Mouse (Mus musculus): Measurements from ENCODE around the gene Lcn2. TPM values are rescaled to one million over a fixed set of nuclear protein-coding genes. Genes with fewer than 3 reads are reported as not detected.

The Lcn2 gene
- polyA plus RNA-seq, 1 experiment from 2014 or later = 3.2 TPM

- H3K4me1 ChIP-seq = peaks cover 17% of the 10 kb centered on the region
- no peak overlapping the region for H3K27ac ChIP-seq
- H3K9me3 ChIP-seq = no peaks in the 10 kb centered on the region
- no peak overlapping the region for H3K9ac ChIP-seq
- no peak overlapping the region for H3K4me2 ChIP-seq
- WGBS = 78% methylated on average over 2 of the region's 2 CpGs
- peaks cover 21% of the 10 kb centered on the region for H3K36me3 ChIP-seq
- ATAC-seq (ENCODE audit: insufficient number of reproducible peaks, low FRiP score, low TSS enrichment, low read depth) = no peak
- H3K4me3 ChIP-seq = peak overlapping the region; percentile 61; the same call in 1 of the 2 replicates
- H3K27me3 ChIP-seq = no peaks in the 10 kb centered on the region
Measured at GRCm38 (mm10) chr2:32382689-32383088, 5.4 kb downstream of the Lcn2 start.

GRCm38 (mm10) chr2:32381775-32382223 is 6.3 kb downstream of the Lcn2 start, which contains the start of gene 1110008P14Rik:
Gene 1110008P14Rik, minus strand, starts transcription at chr2:32381938.
- under 1% methylated on average over 34 of the region's 47 CpGs for WGBS
- peak within 1 kb of the TSS; percentile 61 for H3K27ac ChIP-seq
- H3K27me3 ChIP-seq = no peaks in the 10 kb centered on the region
- peaks cover 30% of the 10 kb centered on the region for H3K36me3 ChIP-seq
- ATAC-seq (ENCODE audit: insufficient number of reproducible peaks, low FRiP score, low TSS enrichment, low read depth) = peak; percentile 86
- peak within 1 kb of the TSS; percentile 39 for H3K9ac ChIP-seq
- H3K9me3 ChIP-seq = no peaks in the 10 kb centered on the region
- H3K4me3 ChIP-seq = peak within 1 kb of the TSS; percentile 61
- peaks cover 13% of the 10 kb centered on the region for H3K4me1 ChIP-seq
- peak within 1 kb of the TSS; percentile 97 for H3K4me2 ChIP-seq

- Histone ChIP-seq H3K4me2 (peak overlapping the region; percentile 97), H3K36me3 (peaks cover 35% of the 10 kb centered on the region), H3K4me1 (peaks cover 13% of the 10 kb centered on the region), H3K9me3 (no peaks in the 10 kb centered on the region), H3K4me3 (peak overlapping the region; percentile 61), H3K9ac (peak overlapping the region; percentile 39), H3K27me3 (no peaks in the 10 kb centered on the region), H3K27ac (peak overlapping the region; percentile 61)
- WGBS = under 1% methylated on average over 27 of the region's 27 CpGs
- 0 out of 2 replicates have a peak, but pooled peaks have one; percentile 12 for ATAC-seq (ENCODE audit: insufficient number of reproducible peaks, low FRiP score, low TSS enrichment, low read depth)
Measured at GRCm38 (mm10) chr2:32381141-32381774, 6.8 kb downstream of the Lcn2 start.

DNA sequence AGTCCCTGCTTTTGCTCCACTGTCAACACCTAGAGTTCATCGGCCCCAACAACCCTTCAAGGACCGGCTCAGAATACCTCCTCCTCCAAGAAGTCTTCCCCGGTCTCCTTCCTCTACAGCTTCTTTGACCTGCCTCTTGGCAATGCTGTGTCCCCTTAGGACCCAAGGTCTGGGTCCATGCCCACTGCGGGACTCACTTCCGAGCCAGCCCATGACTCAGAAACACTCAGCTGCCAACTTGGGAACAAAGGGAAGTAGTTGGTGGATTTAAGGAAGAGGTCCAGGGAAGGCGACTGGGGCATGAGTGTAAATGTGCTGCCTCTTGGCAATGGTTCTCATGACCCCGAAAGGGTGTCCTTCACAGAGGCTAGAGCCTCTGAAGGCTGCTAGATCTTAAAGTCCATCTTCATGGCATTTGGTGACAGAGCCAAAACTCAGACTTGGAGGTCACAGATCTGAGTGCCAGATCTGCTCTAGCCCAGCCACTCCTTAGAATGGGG is 8.0 kb downstream of the Lcn2 start:
- 90% methylated on average over 7 of the region's 7 CpGs for WGBS
- ATAC-seq (ENCODE audit: insufficient number of reproducible peaks, low FRiP score, low TSS enrichment, low read depth) = no peak
- peaks cover 47% of the 10 kb centered on the region for H3K36me3 ChIP-seq
- no peak overlapping the region for H3K4me3 ChIP-seq
- no peak overlapping the region for H3K27ac ChIP-seq
- H3K4me1 ChIP-seq = peaks cover 13% of the 10 kb centered on the region
- no peak overlapping the region for H3K9ac ChIP-seq
- H3K9me3 ChIP-seq = no peaks in the 10 kb centered on the region
- no peak overlapping the region for H3K4me2 ChIP-seq
- H3K27me3 ChIP-seq = no peaks in the 10 kb centered on the region

GRCm38 (mm10) chr2:32376963-32377362 is 11.1 kb downstream of the Lcn2 start:
- no peaks in the 10 kb centered on the region for H3K27me3 ChIP-seq
- ATAC-seq (ENCODE audit: insufficient number of reproducible peaks, low FRiP score, low TSS enrichment, low read depth) = no peak
- H3K36me3 ChIP-seq = peaks cover 72% of the 10 kb centered on the region
- H3K9me3 ChIP-seq = no peaks in the 10 kb centered on the region
- no peak overlapping the region for H3K4me2 ChIP-seq
- no peak overlapping the region for H3K27ac ChIP-seq
- WGBS = 92% methylated on average over 10 of the region's 10 CpGs
- H3K9ac ChIP-seq = no peak overlapping the region
- H3K4me3 ChIP-seq = no peak overlapping the region
- peaks cover 8% of the 10 kb centered on the region for H3K4me1 ChIP-seq

- ATAC-seq (ENCODE audit: insufficient number of reproducible peaks, low FRiP score, low TSS enrichment, low read depth) = no peak
- Histone ChIP-seq H3K27ac (no peak overlapping the region), H3K4me3 (no peak overlapping the region), H3K9ac (no peak overlapping the region), H3K36me3 (peaks cover 87% of the 10 kb centered on the region), H3K4me1 (no peaks in the 10 kb centered on the region), H3K4me2 (no peak overlapping the region), H3K27me3 (no peaks in the 10 kb centered on the region), H3K9me3 (no peaks in the 10 kb centered on the region)
- WGBS = 86% methylated on average over 13 of the region's 13 CpGs
Measured at GRCm38 (mm10) chr2:32375317-32375940, 12.6 kb downstream of the Lcn2 start.

GRCm38 (mm10) chr2:32374191-32374590 is 13.9 kb downstream of the Lcn2 start:
- no peaks in the 10 kb centered on the region for H3K9me3 ChIP-seq
- ATAC-seq (ENCODE audit: insufficient number of reproducible peaks, low FRiP score, low TSS enrichment, low read depth) = no peak
- H3K27ac ChIP-seq = no peak overlapping the region
- WGBS = 84% methylated on average over 10 of the region's 10 CpGs
- H3K4me1 ChIP-seq = no peaks in the 10 kb centered on the region
- H3K4me3 ChIP-seq = no peak overlapping the region
- no peaks in the 10 kb centered on the region for H3K27me3 ChIP-seq
- H3K36me3 ChIP-seq = peaks cover 94% of the 10 kb centered on the region
- no peak overlapping the region for H3K9ac ChIP-seq
- H3K4me2 ChIP-seq = no peak overlapping the region

DNA sequence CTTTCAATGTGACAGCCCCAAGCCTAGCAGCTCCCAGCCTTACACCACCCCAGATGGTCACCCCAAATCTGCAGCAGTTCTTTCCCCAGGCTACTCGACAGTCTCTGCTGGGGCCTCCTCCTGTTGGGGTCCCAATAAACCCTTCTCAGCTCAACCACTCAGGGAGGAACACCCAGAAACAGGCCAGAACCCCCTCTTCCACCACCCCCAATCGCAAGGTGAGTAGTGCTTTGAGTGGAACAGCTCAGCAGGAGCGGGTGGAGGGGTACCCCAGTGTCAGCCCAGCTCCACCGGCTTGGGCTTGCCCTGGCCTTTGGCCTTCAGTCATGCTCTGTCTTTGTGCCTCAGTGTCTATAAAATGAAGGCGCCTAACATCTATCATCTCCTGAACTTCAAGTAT is 20.7 kb downstream of the Lcn2 start:
- H3K36me3 ChIP-seq = peaks cover 71% of the 10 kb centered on the region
- H3K4me3 ChIP-seq = no peak overlapping the region
- no peak for ATAC-seq (ENCODE audit: insufficient number of reproducible peaks, low FRiP score, low TSS enrichment, low read depth)
- H3K27me3 ChIP-seq = no peaks in the 10 kb centered on the region
- no peak overlapping the region for H3K27ac ChIP-seq
- H3K9me3 ChIP-seq = no peaks in the 10 kb centered on the region
- H3K4me2 ChIP-seq = no peak overlapping the region
- WGBS = 98% methylated on average over 5 of the region's 5 CpGs
- H3K9ac ChIP-seq = no peak overlapping the region
- H3K4me1 ChIP-seq = peaks cover 14% of the 10 kb centered on the region

- H3K4me2 ChIP-seq = peak overlapping the region; percentile 82
- peaks cover 27% of the 10 kb centered on the region for H3K4me1 ChIP-seq
- no peaks in the 10 kb centered on the region for H3K9me3 ChIP-seq
- no peak for ATAC-seq (ENCODE audit: insufficient number of reproducible peaks, low FRiP score, low TSS enrichment, low read depth)
- H3K9ac ChIP-seq = no peak overlapping the region
- WGBS = 82% methylated on average over 8 of the region's 8 CpGs
- H3K27me3 ChIP-seq = 0 out of 2 replicates have a peak, but pooled peaks cover 6% of the 10 kb centered on the region
- no peak overlapping the region for H3K27ac ChIP-seq
- peaks cover 39% of the 10 kb centered on the region for H3K36me3 ChIP-seq
- peak overlapping the region; percentile 81 for H3K4me3 ChIP-seq
Measured at GRCm38 (mm10) chr2:32364121-32364520, 23.9 kb downstream of the Lcn2 start.

GRCm38 (mm10) chr2:32363376-32364106 is 24.5 kb downstream of the Lcn2 start:
- Histone ChIP-seq H3K4me2 (peak overlapping the region; percentile 82), H3K36me3 (peaks cover 37% of the 10 kb centered on the region), H3K4me1 (peaks cover 27% of the 10 kb centered on the region), H3K27ac (peak overlapping the region; percentile 95), H3K9me3 (no peaks in the 10 kb centered on the region), H3K27me3 (0 out of 2 replicates have a peak, but pooled peaks cover 6% of the 10 kb centered on the region), H3K4me3 (peak overlapping the region; percentile 81), H3K9ac (peak overlapping the region; percentile 75)
- ATAC-seq (ENCODE audit: insufficient number of reproducible peaks, low FRiP score, low TSS enrichment, low read depth) = peak; percentile 41
- WGBS = 7% methylated on average over 19 of the region's 19 CpGs

DNA sequence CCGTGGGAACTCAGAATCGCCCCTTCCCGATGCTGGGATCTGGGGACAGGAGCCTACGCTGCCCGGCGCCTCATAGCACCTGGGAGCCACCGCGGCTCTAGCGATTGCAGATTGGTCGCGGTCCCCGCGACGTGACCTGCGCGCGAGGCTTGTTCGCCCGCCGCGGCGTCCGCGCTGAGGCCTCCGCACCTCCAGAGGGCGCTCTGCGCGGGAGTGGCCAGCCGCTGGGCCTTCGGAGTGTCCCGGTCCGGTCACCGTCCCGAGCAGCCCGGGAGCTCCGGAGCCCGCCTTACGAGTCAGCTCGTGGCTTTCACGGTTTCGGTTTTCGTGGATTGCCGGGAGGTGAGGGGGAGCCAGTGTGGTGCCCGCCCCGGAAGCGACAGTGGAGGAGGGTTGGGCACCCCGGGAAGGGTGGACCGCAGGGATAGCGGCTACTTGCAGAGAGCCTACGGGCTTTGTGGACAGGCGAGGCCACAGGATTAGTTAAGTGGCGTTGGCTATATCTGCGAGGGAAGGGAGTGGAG is 25.2 kb downstream of the Lcn2 start:
- peak; percentile 77 for ATAC-seq (ENCODE audit: insufficient number of reproducible peaks, low FRiP score, low TSS enrichment, low read depth)
- Histone ChIP-seq H3K4me3 (peak overlapping the region; percentile 81), H3K27ac (peak overlapping the region; percentile 95), H3K4me2 (peak overlapping the region; percentile 82), H3K27me3 (0 out of 2 replicates have a peak, but pooled peaks cover 6% of the 10 kb centered on the region), H3K9ac (peak overlapping the region; percentile 75), H3K9me3 (no peaks in the 10 kb centered on the region), H3K36me3 (peaks cover 33% of the 10 kb centered on the region), H3K4me1 (peaks cover 27% of the 10 kb centered on the region)
- WGBS = under 1% methylated on average over 53 of the region's 53 CpGs
